Mouse (Mus musculus) midbrain, embryonic 13.5 days (tissue): ENCODE measurements at regions not wholly inside any gene's neighbourhood (a gene's known extent, or its start where the extent isn't known, plus 50 kb on each side); places are given as distances from the start of the nearest gene placed in this dataset.

Source experiments
- ATAC-seq: fragments of 200-750 bp; cut with Nextera tagmentation; 2 replicates; pipeline ENCODE4 v1.8.0; 2017; ENCODE audit warnings: mild to moderate bottlenecking, moderate TSS enrichment, moderate library complexity
- H3K27ac ChIP-seq: fragments of 300-500 bp; sonication (generic); 2 replicates; pipeline ENCODE4 v1.5.1; 2015; ENCODE audit warnings: inconsistent platforms, mild to moderate bottlenecking, moderate library complexity
- H3K27me3 ChIP-seq: fragments of 300-500 bp; sonication (generic); 2 replicates; pipeline ENCODE4 v1.6.1; 2015; ENCODE audit warnings: mild to moderate bottlenecking, inconsistent platforms
- H3K36me3 ChIP-seq: fragments of 300-500 bp; sonication (generic); 2 replicates; pipeline ENCODE4 v1.6.1; 2015; ENCODE audit warnings: mild to moderate bottlenecking, inconsistent platforms
- H3K4me1 ChIP-seq: fragments of 300-500 bp; sonication (generic); replicated peaks from 2 replicates; pipeline ENCODE4 v1.6.1; 2015; ENCODE audit warnings: inconsistent platforms
- H3K4me2 ChIP-seq: fragments of 300-500 bp; sonication (generic); replicated peaks from 2 replicates; pipeline ENCODE4 v1.6.1; 2015; ENCODE audit warnings: moderate library complexity, mild to moderate bottlenecking, inconsistent platforms
- H3K4me3 ChIP-seq: fragments of 300-500 bp; sonication (generic); replicated peaks from 2 replicates; pipeline ENCODE4 v1.5.1; 2015; ENCODE audit warnings: mild to moderate bottlenecking, inconsistent platforms
- H3K9ac ChIP-seq: fragments of 300-500 bp; sonication (generic); replicated peaks from 2 replicates; pipeline ENCODE4 v1.6.1; 2015; ENCODE audit warnings: mild to moderate bottlenecking, inconsistent platforms
- H3K9me3 ChIP-seq: fragments of 300-500 bp; sonication (generic); 2 replicates; pipeline ENCODE4 v1.6.1; 2016; ENCODE audit warnings: mild to moderate bottlenecking, inconsistent platforms
- WGBS: fragments of 180-500 bp; shearing (Covaris S2); methylation state at CpG from one replicate; pipeline ENCODE4 v1.1.7; 2015; 5-methylcytosine and 5-hydroxymethylcytosine counted together

GRCm38 (mm10) chr8:112427721-112428389 is 142.0 kb upstream of the Cntnap4 start:
- Histone ChIP-seq H3K4me2 (peak overlapping the region; percentile 54), H3K4me1 (peaks cover 22% of the 10 kb centered on the region), H3K9me3 (no peaks in the 10 kb centered on the region; the same call in 1 of the 2 replicates), H3K27ac (peak overlapping the region; percentile 25; the same call in 1 of the 2 replicates), H3K27me3 (no peaks in the 10 kb centered on the region), H3K36me3 (no peaks in the 10 kb centered on the region), H3K9ac (peak overlapping the region; percentile 46; the same call in 1 of the 2 replicates), H3K4me3 (peak overlapping the region; percentile 29)
- WGBS = 25% methylated on average over 19 of the region's 19 CpGs
- ATAC-seq = peak; percentile 53

- Histone ChIP-seq H3K9me3 (no peaks in the 10 kb centered on the region), H3K36me3 (no peaks in the 10 kb centered on the region), H3K4me3 (no peak overlapping the region), H3K4me1 (no peaks in the 10 kb centered on the region), H3K9ac (no peak overlapping the region), H3K4me2 (no peak overlapping the region), H3K27me3 (no peaks in the 10 kb centered on the region), H3K27ac (no peak overlapping the region)
- no peak for ATAC-seq
- WGBS = 87% methylated on average over 5 of the region's 5 CpGs
Observed at GRCm38 (mm10) chr8:112411968-112412367, 157.9 kb upstream of the Cntnap4 start.

GRCm38 (mm10) chr8:112411213-112411612 is 158.6 kb upstream of the Cntnap4 start:
- Histone ChIP-seq H3K27ac (no peak overlapping the region), H3K4me2 (no peak overlapping the region), H3K36me3 (no peaks in the 10 kb centered on the region), H3K27me3 (no peaks in the 10 kb centered on the region), H3K4me3 (no peak overlapping the region), H3K9ac (no peak overlapping the region), H3K9me3 (no peaks in the 10 kb centered on the region), H3K4me1 (no peaks in the 10 kb centered on the region)
- ATAC-seq = no peak
- WGBS = 24% methylated on average over 6 of the region's 6 CpGs

- H3K27ac ChIP-seq = no peak overlapping the region
- no peaks in the 10 kb centered on the region for H3K9me3 ChIP-seq
- no peak for ATAC-seq
- WGBS = 90% methylated on average over 9 of the region's 9 CpGs
- H3K4me1 ChIP-seq = no peaks in the 10 kb centered on the region
- H3K9ac ChIP-seq = no peak overlapping the region
- H3K4me3 ChIP-seq = no peak overlapping the region
- H3K27me3 ChIP-seq = no peaks in the 10 kb centered on the region
- H3K36me3 ChIP-seq = no peaks in the 10 kb centered on the region
- no peak overlapping the region for H3K4me2 ChIP-seq
Observed at GRCm38 (mm10) chr8:112408211-112408735, 161.6 kb upstream of the Cntnap4 start.

- Histone ChIP-seq H3K9ac (no peak overlapping the region), H3K27ac (no peak overlapping the region), H3K4me1 (no peaks in the 10 kb centered on the region), H3K4me2 (no peak overlapping the region), H3K9me3 (no peaks in the 10 kb centered on the region), H3K36me3 (no peaks in the 10 kb centered on the region), H3K4me3 (no peak overlapping the region), H3K27me3 (no peaks in the 10 kb centered on the region)
- ATAC-seq = no peak
- WGBS = 13% methylated on average over 2 of the region's 2 CpGs
Observed at GRCm38 (mm10) chr8:112404087-112404486, 165.8 kb upstream of the Cntnap4 start.

GRCm38 (mm10) chr8:112397438-112397837 is 172.4 kb upstream of the Cntnap4 start:
- ATAC-seq = 0 out of 2 replicates have a peak, but pooled peaks have one; percentile 53
- H3K4me2 ChIP-seq = no peak overlapping the region
- H3K27me3 ChIP-seq = no peaks in the 10 kb centered on the region
- H3K27ac ChIP-seq = peak overlapping the region; percentile 25; the same call in 1 of the 2 replicates
- H3K4me3 ChIP-seq = no peak overlapping the region
- no peaks in the 10 kb centered on the region for H3K9me3 ChIP-seq
- 14% methylated on average over 2 of the region's 2 CpGs for WGBS
- H3K4me1 ChIP-seq = peaks cover 9% of the 10 kb centered on the region
- H3K9ac ChIP-seq = no peak overlapping the region
- H3K36me3 ChIP-seq = no peaks in the 10 kb centered on the region

- ATAC-seq = no peak
- H3K4me2 ChIP-seq = no peak overlapping the region
- 86% methylated on average over 4 of the region's 4 CpGs for WGBS
- no peak overlapping the region for H3K9ac ChIP-seq
- no peaks in the 10 kb centered on the region for H3K27me3 ChIP-seq
- H3K36me3 ChIP-seq = no peaks in the 10 kb centered on the region
- 0 out of 2 replicates have a peak, but pooled peaks cover 5% of the 10 kb centered on the region for H3K9me3 ChIP-seq
- no peak overlapping the region for H3K27ac ChIP-seq
- H3K4me3 ChIP-seq = no peak overlapping the region
- H3K4me1 ChIP-seq = no peaks in the 10 kb centered on the region
Observed at GRCm38 (mm10) chr8:112390108-112390507, 179.7 kb upstream of the Cntnap4 start.

- H3K4me1 ChIP-seq = 0 out of 2 replicates have a peak, but pooled peaks cover 2% of the 10 kb centered on the region
- 31% methylated on average over 5 of the region's 5 CpGs for WGBS
Observed at GRCm38 (mm10) chr8:112348323-112348722, 221.5 kb upstream of the Cntnap4 start.

GRCm38 (mm10) chr8:112333171-112333570 is 236.7 kb upstream of the Cntnap4 start:
- no peaks in the 10 kb centered on the region for H3K36me3 ChIP-seq
- H3K9me3 ChIP-seq = no peaks in the 10 kb centered on the region
- H3K4me3 ChIP-seq = no peak overlapping the region
- no peaks in the 10 kb centered on the region for H3K4me1 ChIP-seq
- H3K4me2 ChIP-seq = no peak overlapping the region
- no peak overlapping the region for H3K27ac ChIP-seq
- WGBS = 84% methylated on average over 11 of the region's 11 CpGs
- H3K9ac ChIP-seq = no peak overlapping the region
- no peaks in the 10 kb centered on the region for H3K27me3 ChIP-seq
- ATAC-seq = no peak

More at GRCm38 (mm10) chr8:112348323-112348722, 221.5 kb upstream of the Cntnap4 start:
- no peak overlapping the region for H3K4me3 ChIP-seq
- H3K4me2 ChIP-seq = no peak overlapping the region
- no peaks in the 10 kb centered on the region for H3K36me3 ChIP-seq
- H3K27ac ChIP-seq = no peak overlapping the region
- no peaks in the 10 kb centered on the region for H3K9me3 ChIP-seq
- H3K27me3 ChIP-seq = no peaks in the 10 kb centered on the region
- peak; percentile 43; the same call in 1 of the 2 replicates for ATAC-seq
- no peak overlapping the region for H3K9ac ChIP-seq

- Histone ChIP-seq H3K27ac (no peak overlapping the region), H3K4me1 (no peaks in the 10 kb centered on the region), H3K9me3 (no peaks in the 10 kb centered on the region), H3K4me2 (no peak overlapping the region), H3K36me3 (no peaks in the 10 kb centered on the region), H3K27me3 (no peaks in the 10 kb centered on the region), H3K4me3 (no peak overlapping the region), H3K9ac (no peak overlapping the region)
- no peak for ATAC-seq
- WGBS = 90% methylated on average over 10 of the region's 10 CpGs
Observed at GRCm38 (mm10) chr8:112332021-112332420, 237.8 kb upstream of the Cntnap4 start.

- 89% methylated on average over 3 of the region's 3 CpGs for WGBS
- Histone ChIP-seq H3K4me3 (no peak overlapping the region), H3K4me1 (no peaks in the 10 kb centered on the region), H3K9ac (no peak overlapping the region), H3K27ac (no peak overlapping the region), H3K4me2 (no peak overlapping the region), H3K9me3 (no peaks in the 10 kb centered on the region), H3K27me3 (no peaks in the 10 kb centered on the region), H3K36me3 (no peaks in the 10 kb centered on the region)
- ATAC-seq = no peak
Observed at GRCm38 (mm10) chr8:112309816-112310215, 260.0 kb upstream of the Cntnap4 start.

GRCm38 (mm10) chr8:112308354-112308753 is 261.5 kb upstream of the Cntnap4 start:
- ATAC-seq = no peak
- Histone ChIP-seq H3K36me3 (no peaks in the 10 kb centered on the region), H3K9me3 (no peaks in the 10 kb centered on the region), H3K4me3 (no peak overlapping the region), H3K27me3 (no peaks in the 10 kb centered on the region), H3K27ac (peak overlapping the region; percentile 15; the same call in 1 of the 2 replicates), H3K4me1 (no peaks in the 10 kb centered on the region), H3K9ac (no peak overlapping the region), H3K4me2 (no peak overlapping the region)
- WGBS = 80% methylated on average over 6 of the region's 6 CpGs
